Mouse (Mus musculus): ENCODE data around the gene Tbc1d22b.

GRCm38 (mm10) chr17:29558476-29558875 lies 8.9 kb downstream of the Tbc1d22b start:
- TF ChIP-seq EP300 (IDR thresholded peaks at IDR 0.05; ENCODE audit: low read depth) = no peak
- TF ChIP-seq CTCF (IDR thresholded peaks at IDR 0.05; ENCODE audit: low read depth) = no peak

Data from heart, postnatal 0 days (tissue).